Mouse (Mus musculus): ENCODE data around the gene Cisd2. TPM values are rescaled to one million over a fixed set of nuclear protein-coding genes. Genes with fewer than 3 reads are reported as not detected.

Gene Cisd2
- total RNA-seq, 2 experiments from 2014 or later = 34.9 to 36.5 TPM

DNA sequence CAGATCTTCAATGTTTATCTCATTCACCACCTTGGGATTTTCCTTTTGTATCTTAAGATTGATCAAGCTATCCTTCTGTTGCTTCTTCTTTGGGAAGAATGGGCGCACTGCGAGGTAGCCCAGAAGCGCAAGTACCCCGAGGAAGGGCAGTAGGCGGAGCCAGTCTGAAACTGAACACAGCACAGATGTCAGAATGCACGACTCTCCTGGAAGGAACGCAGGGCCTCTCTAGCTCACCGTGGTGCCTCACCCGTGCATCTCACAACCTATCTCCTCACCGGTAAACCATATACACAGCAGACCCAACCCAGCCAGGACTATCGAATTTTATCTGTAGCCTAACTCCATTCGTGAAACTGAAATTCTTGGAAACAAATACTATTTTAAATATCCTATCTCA is 12.7 kb downstream of the Cisd2 start:
- DNase-seq = no peak

DNA sequence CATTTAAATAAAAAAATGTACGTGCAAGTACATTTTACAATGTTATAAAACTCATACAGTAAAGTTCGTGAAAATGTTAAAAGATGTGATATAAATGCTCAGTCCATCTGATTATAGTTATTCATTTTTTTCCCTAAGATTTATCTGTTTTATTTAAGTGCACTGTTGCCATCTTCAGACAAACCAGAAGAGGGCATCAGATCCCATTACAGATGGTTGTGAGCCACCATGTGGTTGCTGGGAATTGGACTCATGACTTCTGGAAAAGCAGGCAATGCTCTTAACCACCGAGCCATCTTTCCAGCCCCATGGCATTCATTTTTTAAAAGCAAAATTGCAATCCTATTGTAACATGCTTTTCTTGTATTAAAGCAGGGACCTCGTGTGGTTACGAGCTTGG is 14.5 kb downstream of the Cisd2 start:
- no peak for DNase-seq

GRCm38 (mm10) chr3:135407351-135407750 is 16.4 kb downstream of the Cisd2 start:
- no peak for DNase-seq

GRCm38 (mm10) chr3:135404599-135404998 is 19.1 kb downstream of the Cisd2 start:
- no peak for DNase-seq

DNA sequence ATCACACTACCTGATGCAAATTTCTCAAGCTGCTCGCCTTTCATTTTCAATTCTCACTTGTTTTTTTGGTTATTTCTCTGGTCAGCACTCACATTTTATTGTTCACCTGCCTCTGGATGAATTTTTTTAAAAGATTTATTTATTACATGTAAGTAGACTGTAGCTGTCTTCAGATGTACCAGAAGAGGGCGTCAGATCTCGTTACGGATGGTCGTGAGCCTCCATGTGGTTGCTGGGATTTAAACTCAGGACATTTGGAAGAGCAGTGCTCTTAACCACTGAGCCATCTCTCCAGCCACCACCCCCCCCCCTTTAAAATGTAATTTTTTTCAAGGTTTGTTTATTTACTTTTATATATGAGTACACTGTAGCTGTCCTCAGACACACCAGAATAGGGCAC is 19.9 kb downstream of the Cisd2 start:
- no peak for DNase-seq

GRCm38 (mm10) chr3:135403211-135403610 is 20.5 kb downstream of the Cisd2 start:
- no peak for DNase-seq

GRCm38 (mm10) chr3:135402201-135402658 is 21.5 kb downstream of the Cisd2 start:
- DNase-seq = peak; percentile 72

DNA sequence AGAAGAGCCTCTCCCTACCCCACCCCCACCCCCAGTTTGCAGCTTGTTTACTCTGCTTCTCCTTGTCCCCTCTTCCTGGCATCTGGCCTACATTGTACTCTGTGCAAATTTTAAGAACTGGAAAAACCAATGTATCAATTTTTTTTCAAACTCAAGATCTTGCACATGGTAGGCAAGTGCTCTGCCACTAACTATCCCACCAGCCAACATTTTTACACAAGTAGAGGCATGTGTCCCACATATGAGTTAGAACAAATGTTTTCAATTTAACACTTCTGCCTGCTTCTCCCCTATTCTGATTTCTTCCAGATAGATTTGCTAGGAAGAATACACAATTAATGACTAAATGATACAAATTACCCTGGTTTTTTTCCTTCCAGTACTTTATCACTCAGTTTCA is 26.6 kb downstream of the Cisd2 start:
- no peak for DNase-seq

- no peak for DNase-seq
Measured at GRCm38 (mm10) chr3:135396081-135396480, 27.6 kb downstream of the Cisd2 start.

GRCm38 (mm10) chr3:135395085-135395484 is 28.6 kb downstream of the Cisd2 start:
- DNase-seq = no peak

- DNase-seq = no peak
Measured at GRCm38 (mm10) chr3:135393186-135393585, 30.5 kb downstream of the Cisd2 start.

GRCm38 (mm10) chr3:135379868-135380267 is 43.9 kb downstream of the Cisd2 start:
- DNase-seq = no peak

GRCm38 (mm10) chr3:135377445-135377844 is 46.3 kb downstream of the Cisd2 start:
- no peak for DNase-seq

DNA sequence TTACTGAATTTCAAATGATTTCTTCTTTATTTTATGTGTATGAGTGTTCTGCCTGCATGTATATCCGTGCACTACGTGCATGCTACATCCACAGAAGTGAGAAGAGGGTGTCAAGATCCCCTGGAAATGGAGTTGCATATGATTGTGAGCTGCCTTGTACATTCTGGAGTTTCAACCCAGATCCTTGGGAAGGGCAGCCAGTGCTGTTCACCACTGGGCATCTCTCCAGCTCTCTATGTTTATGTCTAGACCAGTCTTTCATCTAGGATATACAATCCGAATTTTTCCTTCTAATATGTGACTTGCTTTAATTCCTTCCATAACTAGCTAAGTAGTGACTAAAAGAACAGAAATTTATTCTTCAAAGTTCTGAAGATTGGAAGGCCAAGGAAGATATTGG is 47.9 kb downstream of the Cisd2 start:
- no peak for DNase-seq

- no peak for DNase-seq
Measured at GRCm38 (mm10) chr3:135357394-135357793, 66.3 kb downstream of the Cisd2 start.

Other genes with a start within 250 kb of the Cisd2 start
- gene Cenpe, start 211.4 kb downstream of the Cisd2 start, total RNA-seq (2021) = 1 to 10 TPM; 2.2 to 2.3 TPM
- gene Bdh2, start 142.7 kb downstream of the Cisd2 start, total RNA-seq (2021) = 1 to 10 TPM; 2.9 to 5.7 TPM
- 1 to 10 TPM; 2.7 to 3.9 TPM for gene Slc9b2, start 116.2 kb downstream of the Cisd2 start, total RNA-seq (2021)
- not detected for gene Slc9b1, start 75.9 kb downstream of the Cisd2 start, total RNA-seq (2021)
- gene Ube2d3, start 14.2 kb upstream of the Cisd2 start, total RNA-seq (2021) = 100 to 1,000 TPM; 251 to 252 TPM
- gene Manba, start 61.7 kb upstream of the Cisd2 start, total RNA-seq (2021) = 1 to 10 TPM; 7.6 to 8.2 TPM